Mouse (Mus musculus) brain, embryonic 14.5 days (tissue): ENCODE data around the gene Cxadr. TPM values are rescaled to one million over a fixed set of nuclear protein-coding genes. Genes with fewer than 3 reads are reported as not detected.

Experiments used
- DNase-seq: peaks from one replicate; pipeline ENCODE4 v3.0.0-alpha.2; 2011; ENCODE audit warnings: low read depth
- CTCF ChIP-seq: fragments of 200-500 bp; IDR thresholded peaks from 2 replicates; pipeline ENCODE4 v1.5.1; 2012; ENCODE audit warnings: inconsistent platforms, mild to moderate bottlenecking, moderate library complexity, borderline replicate concordance; ENCODE audit not compliant: insufficient read depth, insufficient read length; ENCODE audit errors: extremely low read depth
- POLR2A ChIP-seq: fragments of 200-500 bp; IDR thresholded peaks from 2 replicates; pipeline ENCODE4 v1.6.1; 2012; ENCODE audit warnings: mild to moderate bottlenecking, inconsistent platforms, borderline replicate concordance; ENCODE audit not compliant: poor library complexity, insufficient read depth, insufficient read length, severe bottlenecking; ENCODE audit errors: extremely low read depth
- polyA plus RNA-seq: library from polyadenylated mRNA; depleted of rRNA; stranded (reverse); fragments of >200 nt; gene quantifications from 2 replicates; pipeline ENCODE4 v1.2.3, GENCODE M21; 2012; rRNA removed

The Cxadr gene
- 82.6 and 124 TPM in 2 replicates for polyA plus RNA-seq

DNA sequence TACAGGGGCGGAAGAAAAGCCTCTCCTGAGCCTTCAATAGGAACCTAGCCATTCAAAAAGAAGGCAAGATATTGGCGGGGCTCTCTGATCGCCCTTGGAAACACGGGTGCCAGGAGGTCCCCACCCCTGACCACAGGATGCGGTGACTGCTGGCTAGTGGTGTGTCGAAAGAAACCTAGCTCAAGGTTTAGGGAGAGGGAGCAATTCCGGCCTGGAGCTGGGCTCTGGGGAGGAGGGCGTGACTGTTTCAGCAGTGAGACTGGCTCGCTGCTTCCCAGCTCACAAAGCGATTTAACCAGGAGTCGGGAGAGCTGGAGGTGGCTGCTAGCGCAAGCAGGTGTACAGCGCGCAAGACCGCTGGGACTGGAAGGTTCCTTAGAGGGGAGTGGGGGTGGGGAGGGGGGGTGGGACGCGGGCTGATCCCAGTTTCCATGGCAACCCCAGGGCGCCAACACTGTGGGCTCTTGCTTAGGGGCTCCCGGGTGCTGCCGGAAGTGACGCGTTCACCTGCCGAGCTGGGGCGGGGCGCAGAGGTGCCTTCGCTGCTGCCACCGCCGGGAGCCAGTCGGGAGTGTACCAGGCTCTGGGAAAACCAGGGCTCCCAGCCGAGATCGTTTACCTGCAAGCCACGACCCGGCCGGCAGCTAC, at the start of gene Cxadr:
Gene Cxadr, plus strand, starts transcription at position 307 of the 648 bp plus-strand sequence.
- peak; percentile 97 for DNase-seq
- no peak for TF ChIP-seq CTCF
- peak; percentile 85; the same call in 1 of the 2 replicates for TF ChIP-seq POLR2A

DNA sequence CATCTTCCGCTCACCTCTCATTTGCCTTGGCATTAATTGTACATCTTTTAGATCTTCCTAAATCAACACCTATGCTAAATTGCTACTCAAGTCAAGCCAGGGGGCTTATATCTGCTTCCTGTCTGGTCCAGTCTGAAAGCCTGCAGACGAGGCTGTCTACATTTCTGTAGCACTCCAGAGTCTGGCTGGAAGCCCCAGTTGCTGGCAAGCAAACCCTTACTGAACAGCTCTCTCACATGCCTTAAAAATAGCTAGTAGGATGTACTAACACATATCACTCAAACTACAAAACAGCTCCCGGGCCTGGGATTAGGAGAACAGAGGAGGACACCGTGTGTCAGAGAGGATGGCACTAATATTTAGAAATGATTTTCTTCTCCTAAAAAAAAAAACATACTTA, 42.3 kb upstream of the Cxadr start:
- TF ChIP-seq CTCF (no peak), POLR2A (no peak)
- DNase-seq = peak; percentile 68

DNA sequence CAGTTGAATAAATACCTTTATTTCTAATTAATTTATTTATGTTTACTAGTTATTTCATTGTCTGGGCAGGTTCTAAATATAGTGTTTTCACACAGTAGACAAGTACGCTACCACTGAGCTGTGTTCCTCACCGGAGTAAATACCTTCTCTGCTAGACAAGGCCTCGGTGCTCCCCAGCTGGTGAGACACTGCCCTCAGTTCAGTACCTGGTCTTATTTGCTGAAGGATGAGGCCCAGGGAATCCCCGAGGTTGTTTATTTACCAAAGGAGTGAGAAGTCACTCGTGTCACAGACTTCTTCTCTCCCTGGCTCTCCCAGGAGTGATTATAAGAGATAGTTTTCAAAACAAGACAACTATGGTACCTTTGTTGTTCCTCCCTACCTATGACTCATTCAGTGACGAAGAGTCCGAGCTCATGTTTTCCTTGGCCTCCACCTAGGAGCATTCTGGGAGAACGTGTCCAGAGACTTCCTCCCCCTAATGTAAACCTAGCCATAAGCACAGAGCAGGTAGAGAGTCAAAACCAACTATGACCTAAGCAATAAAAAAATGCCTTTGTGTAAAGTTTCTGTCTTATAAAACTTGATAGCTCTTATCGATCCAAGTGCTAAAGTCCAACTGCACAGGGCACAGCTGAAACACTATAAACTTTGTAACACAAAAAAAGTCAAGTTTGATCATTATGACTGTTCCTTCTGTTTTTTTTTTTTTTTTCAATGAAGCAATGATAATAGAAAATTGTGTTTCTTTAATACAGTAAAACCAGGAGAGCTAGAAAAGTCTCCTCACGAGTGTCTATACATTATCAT, 41.0 kb upstream of the Cxadr start:
- no peak for DNase-seq
- TF ChIP-seq POLR2A (no peak), CTCF (no peak)

DNA sequence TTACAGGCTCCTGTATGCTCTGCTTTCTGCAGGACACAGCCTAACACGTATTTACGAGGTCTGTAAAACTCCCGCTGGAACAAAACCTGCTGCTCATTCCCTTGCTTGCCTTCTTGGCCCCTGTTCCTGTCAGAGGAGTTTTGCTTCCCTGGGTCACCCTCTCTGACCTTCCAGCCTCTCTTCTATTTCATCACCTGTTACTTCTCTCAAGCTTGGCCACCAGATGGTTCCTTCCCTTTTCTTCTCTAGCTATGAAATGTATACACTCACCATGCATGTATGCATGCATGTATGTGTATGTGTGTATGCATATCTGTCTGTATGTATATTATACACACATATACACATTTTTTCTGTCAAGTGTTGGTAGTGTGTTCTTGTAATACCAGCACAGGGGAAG, 39.8 kb upstream of the Cxadr start:
- no peak for DNase-seq
- TF ChIP-seq POLR2A (no peak), CTCF (no peak)

DNA sequence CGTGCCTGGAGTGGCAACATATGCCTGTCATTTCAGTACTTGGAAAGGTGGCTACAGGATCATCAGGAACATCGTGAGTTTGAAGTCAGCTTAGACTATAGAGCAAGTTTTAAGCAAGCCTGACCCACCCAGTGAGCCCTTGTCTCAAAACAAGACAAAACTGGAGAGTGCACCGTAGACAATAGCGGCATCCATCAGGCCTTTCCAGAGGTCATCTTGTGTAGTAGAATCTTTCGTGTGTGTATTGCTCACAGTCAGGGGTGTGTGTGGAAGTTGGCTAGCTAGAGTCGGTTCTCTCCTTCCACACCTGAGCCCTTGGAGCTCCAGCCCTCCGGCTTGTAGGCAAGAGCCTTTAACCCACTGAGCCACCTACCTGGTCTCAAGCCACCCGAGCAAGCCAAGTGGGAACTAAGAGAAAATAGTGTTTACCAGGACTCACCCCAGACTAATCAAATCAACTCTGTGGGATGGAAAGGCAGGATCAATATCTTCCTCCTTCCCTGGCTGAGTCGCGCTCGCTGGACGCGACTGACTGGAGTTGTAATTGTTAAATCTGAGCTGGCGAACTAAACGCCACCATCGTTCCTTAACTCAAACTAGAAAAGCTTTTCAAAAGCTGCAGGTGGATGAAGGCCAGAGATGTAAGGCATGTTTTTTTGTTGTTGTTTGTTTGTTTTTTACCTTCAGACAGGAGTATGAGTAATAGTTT, 36.7 kb upstream of the Cxadr start:
- no peak for DNase-seq
- no peak for TF ChIP-seq CTCF
- no peak for TF ChIP-seq POLR2A

DNA sequence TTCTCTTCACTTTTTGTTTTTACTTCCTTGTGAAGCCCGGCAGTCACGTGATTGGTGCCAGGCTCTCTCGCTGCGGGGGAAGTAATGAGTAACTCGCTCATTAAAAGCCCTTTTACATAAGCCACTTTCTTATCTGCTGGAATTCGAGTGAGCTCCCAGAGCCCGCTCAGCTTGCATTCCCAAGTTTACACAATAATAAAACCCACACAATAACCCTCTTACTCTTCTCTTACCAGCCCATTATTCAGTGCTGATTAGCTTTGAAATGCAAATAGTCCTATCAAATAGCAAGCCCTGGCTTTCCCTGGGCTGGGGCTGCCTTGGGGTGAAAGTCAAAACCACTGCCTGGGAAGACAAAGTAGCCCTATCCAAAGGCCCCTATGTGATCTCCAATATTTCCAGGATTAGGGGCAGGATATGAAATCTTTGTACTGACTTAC, 36.1 kb upstream of the Cxadr start:
- TF ChIP-seq CTCF (no peak), POLR2A (no peak)
- DNase-seq = peak; percentile 86

DNA sequence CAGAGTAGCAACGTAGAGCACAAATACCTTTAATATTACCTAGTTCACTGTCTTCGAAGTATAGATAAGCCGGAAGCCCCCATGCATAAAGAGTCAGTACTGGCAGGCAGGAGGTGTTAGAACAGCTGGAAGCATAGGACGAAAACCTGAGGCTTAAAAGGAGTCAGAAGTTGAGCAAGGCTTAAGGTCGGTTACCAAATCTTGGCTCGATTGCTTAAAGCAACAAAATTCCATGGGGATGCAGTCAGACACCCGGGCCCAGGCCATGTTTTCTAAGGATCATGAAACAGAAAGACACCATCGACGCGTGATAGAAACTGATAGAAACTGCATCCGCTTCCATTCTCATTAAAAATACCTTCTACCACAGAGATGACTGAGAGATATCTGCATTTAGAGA, 35.5 kb upstream of the Cxadr start:
- no peak for DNase-seq
- TF ChIP-seq POLR2A = no peak
- TF ChIP-seq CTCF = no peak

DNA sequence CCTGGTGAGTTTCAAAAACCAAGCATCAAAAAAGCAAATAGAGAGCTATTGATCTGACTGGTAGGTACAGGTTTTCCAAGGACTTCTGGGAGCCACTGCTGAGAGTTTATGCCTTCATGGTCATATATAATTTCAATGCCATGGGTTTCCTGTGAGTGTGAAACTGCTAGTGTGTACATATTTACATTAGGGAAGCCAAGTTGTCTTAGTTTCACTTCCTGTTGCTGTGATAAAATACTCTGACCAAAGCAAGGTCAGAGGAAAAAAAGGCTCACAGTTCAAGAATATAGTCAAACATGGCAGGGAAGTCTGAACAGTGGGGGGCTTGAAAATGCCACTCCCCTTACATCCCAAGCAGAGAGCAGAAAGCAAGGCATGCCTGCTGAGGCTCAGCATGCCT, 33.8 kb upstream of the Cxadr start:
- no peak for DNase-seq
- TF ChIP-seq CTCF = no peak
- TF ChIP-seq POLR2A = no peak

DNA sequence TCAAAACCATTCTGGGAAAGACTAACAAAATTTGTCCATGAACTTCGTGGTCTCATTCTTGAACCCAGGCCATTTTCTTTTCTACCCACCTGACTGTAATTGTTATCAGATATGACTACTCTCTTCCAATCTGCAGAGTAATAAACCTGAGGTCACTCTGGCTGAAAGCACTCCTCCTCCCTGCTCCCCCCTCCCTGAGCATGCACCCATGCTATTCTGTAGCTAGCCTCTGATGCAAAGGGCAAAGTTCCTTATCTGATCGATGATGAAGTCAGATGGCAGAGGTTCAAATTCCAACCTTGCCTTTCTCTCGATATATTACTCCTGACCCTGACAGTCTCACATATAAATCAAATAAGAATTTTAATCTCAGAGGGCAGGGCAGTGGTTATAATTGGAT, 33.1 kb upstream of the Cxadr start:
- no peak for TF ChIP-seq CTCF
- no peak for TF ChIP-seq POLR2A
- DNase-seq = no peak

DNA sequence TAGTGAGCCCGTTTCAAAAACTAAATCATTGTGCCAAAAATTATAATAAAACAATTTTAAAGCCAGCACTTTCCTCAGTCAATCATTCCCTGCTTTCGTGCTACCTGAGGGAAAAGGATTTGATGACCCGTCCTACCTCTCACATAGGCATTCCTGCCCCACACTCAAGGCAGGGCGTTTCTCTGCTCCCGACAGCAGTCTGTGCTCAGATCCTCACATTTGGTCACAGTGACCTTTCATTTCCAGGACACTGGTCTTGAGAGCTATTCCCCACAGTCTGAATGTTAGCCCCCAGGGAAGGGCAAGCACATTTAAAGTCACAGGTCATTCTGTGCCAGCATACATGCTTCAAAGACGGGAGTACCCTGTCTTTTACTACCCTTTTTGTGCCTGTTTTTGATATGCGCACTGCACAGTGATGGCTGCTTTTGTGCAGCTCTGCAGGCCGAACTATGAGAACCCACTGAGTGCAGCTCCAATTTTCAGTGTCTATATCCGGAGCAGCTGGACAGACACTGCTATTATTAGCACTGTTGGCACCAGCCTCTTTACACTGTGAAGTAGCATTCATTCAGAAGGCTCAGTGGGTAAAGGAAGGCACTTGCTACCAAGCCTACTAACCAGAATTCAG, 26.3 kb upstream of the Cxadr start:
- peak; percentile 41 for DNase-seq
- TF ChIP-seq CTCF (no peak), POLR2A (no peak)

DNA sequence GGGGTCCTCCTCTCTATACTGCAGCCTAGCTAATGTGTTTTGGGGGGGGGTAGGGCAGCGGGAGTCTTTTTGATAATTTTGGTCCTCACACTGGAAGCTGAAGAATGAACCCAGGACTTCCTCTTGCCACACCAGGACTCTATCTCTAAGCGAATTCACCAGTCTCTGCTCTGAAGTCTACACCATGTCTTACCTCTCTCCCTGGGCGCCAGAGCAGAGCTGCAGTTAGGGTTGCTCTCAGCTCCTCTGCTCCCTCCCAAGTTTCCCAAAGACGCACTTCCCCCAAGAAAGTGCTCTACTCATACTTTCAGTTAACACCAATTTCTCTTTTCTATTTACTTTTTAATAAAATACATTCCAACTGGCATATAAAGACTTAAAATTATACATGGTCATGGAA, 23.7 kb upstream of the Cxadr start:
- TF ChIP-seq CTCF (no peak), POLR2A (no peak)
- no peak for DNase-seq
